Mouse (Mus musculus): ENCODE data around the gene Vmn1r208.
"Not testable (repeated sequence)": the region's sequence is repeated elsewhere in the genome, so short reads cannot be mapped to it uniquely, and the experiment has no call there.

Gene Vmn1r208

DNA sequence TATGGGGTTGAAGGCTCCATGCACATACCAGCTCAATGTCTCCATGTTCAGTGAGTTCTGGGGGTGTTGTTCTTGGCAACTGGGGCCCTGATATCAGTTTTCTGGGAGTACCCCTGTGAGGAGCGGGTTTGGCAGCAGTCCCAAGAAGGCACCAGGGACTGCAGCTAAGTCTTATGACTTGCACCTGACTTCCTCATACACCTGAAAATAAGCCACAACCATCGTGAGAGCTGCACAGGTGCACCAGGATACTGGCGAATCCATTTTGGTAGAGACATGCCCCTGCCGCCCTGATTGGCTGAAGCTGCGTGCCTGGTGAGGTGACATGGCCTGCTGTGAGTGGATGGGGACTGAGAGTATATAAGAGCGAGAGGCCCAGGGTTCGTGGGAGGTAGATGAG is at the start of gene Vmn1r208:
Vmn1r208 (minus strand) TSS at position 101 of the 400 bp plus-strand sequence.
- DNase-seq (ENCODE audit: low spot score in 2 of 2): not testable (repeated sequence)

DNA sequence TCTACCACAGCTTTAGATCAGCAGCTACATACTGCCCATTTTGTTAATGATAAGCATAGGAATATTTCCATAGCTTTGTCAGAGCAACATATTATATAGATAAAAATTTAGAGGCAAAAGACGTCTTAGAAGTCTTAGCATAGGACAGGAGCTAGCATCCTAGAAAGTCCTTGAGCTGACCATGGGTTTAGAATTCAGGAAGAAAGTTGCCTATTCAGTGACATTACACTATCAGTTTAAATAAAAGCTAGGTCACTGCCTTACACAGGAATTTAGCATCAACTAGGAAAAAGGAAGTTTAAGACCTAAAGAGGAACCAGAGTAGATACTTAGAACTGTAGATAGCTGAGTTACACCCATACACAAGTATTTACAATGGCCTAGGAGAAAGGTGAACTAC is 44.4 kb upstream of the Vmn1r208 start:
- DNase-seq (ENCODE audit: low spot score in 2 of 2): not testable (repeated sequence)

DNA sequence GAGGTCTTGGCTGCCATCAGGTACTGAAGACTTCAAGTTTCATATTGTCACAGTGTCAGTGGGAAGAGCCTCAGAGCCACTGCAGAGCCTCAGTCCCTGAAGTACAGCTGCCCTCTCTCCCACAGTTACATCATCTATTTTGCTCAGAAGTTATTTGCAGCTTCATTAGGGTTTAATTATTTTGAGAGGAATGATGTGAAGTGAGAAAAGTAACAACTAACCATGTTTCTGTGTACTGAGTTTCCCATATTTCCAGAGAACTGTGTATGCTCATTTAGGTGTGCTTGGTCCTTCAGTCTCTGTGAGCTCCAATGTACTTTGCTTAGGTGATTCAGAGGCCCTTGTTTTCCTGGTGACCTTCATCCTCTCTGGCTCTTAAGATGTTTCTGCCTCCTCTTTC is 32.4 kb upstream of the Vmn1r208 start, which contains the start of gene Vmn1r209:
Vmn1r209 (minus strand) TSS at position 101 of the 400 bp plus-strand sequence.
- DNase-seq (ENCODE audit: low spot score in 2 of 2): not testable (repeated sequence)

DNA sequence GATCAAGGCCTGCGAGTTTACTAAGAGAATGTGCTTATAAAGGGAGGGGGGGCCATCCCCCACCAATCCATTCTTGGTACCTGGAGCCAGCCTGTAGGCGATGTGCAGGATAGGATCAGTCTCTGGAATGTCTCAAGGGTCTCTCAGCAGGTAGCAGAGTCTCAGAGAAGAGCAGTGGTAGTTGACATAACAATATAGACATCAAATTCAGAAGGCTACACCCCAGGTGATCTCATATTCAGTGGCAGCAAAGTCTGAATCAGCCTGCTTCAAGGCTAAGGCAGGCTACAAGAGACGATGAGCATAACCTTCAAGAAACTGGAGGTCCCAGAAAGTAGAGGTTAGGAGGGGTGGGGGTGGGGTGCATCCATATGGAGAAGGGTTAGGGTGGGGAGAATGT is 10.9 kb upstream of the Vmn1r208 start:
- DNase-seq (ENCODE audit: low spot score in 2 of 2): not testable (repeated sequence)

DNA sequence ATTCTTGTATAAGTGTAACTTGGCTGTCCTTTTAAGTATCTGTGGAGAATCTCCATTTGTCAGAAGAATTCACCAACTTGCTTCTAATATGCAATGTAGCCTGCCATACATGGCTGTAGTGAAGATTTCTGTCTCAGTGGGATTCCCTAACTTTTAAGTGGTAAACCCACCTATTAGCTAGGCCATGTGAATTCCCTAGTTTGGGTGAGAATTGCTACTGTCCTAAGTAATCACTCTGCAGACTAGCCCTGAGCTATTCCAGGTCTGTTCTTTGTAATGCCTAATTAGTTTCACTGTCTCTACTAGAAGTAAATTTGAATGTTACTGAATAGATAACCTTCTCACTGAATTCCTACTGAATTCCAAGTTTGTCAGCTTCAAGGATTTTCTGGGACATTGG is 7.0 kb upstream of the Vmn1r208 start:
- not testable (repeated sequence) for DNase-seq (ENCODE audit: low spot score in 2 of 2)

DNA sequence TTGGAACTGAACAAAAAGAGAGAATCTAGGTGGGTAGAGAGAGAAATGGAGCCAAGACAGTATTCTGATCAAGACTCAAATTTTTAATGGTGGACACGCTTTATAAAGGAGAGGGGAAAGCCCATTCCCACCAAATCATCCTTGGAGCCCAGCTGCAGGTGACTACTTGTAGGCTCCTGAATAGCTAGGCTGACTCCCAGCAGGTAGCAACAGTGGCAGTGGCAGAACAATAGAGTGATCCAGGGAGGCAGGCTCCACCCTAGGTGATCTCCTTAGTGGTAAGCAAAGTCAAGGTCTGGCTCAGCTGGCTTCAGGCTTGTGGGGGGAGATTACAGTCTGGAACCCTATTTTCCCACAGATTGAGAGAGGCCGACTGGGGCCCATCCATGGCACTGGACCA is 5.6 kb downstream of the Vmn1r208 start:
- DNase-seq (ENCODE audit: low spot score in 2 of 2): not testable (repeated sequence)

DNA sequence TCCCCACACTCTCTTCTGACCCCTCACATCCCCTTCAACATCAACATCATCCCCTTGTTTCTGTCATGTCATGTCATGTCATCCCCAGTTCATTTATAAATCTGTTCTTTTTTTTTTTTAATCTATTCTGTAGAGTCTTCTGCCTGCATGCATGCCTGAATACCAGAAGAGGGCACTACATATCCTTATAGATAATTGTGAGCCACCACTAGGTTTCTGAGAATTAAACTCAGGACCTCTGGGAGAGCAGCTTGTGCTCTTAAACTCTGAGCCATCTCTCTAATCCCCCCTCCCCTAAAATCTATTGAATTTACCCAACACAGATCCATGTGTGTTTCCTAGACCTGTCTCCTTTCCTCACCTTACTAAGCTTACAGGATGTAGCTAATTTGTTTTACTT is 29.7 kb downstream of the Vmn1r208 start:
- no peak for DNase-seq (ENCODE audit: low spot score in 2 of 2)

DNA sequence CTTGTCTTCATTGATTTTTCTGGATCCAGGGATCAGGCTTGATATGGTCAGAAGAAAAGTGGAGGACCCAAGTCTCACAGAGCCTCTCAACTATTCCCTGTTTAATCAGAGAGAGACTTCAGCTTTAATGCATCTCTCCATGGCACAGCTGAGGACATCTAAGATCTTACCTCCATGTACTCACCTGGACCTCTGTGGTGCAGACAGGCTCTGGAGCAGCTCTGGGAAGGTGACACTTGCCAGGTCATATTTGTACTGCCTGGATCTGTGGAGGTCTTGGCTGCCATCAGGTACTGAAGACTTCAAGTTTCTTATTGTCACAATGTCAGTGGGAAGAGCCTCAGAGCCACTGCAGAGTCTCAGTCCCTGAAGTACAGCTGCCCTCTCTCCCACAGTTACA is 47.7 kb downstream of the Vmn1r208 start, which contains the start of gene Vmn1r207-ps:
Vmn1r207-ps (minus strand) TSS at position 101 of the 400 bp plus-strand sequence.
- not testable (repeated sequence) for DNase-seq (ENCODE audit: low spot score in 2 of 2)

Measured in spleen, postnatal 4 days (tissue).